Mouse (Mus musculus): ENCODE data around the gene Pacsin1. TPM values are rescaled to one million over a fixed set of nuclear protein-coding genes. Genes with fewer than 3 reads are reported as not detected.

The Pacsin1 gene
- polyA plus RNA-seq, 1 experiment from 2014 or later: 0.39 TPM

GRCm38 (mm10) chr17:27740961-27741360 lies 85.7 kb downstream of the Pacsin1 start:
- no peak for TF ChIP-seq CTCF (IDR thresholded peaks at IDR 0.05; ENCODE audit: low read depth)
- DNase-seq: no peak
- Histone ChIP-seq H3K27ac (ENCODE audit: low read depth) (no peak overlapping the region), H3K36me3 (ENCODE audit: insufficient read depth) (no peaks in the 10 kb centered on the region), H3K4me2 (no peak overlapping the region), H3K4me3 (ENCODE audit: low read depth, low read length) (no peak overlapping the region), H3K9ac (no peak overlapping the region), H3K9me3 (ENCODE audit: low read depth, low read length) (no peaks in the 10 kb centered on the region), H3K4me1 (ENCODE audit: insufficient read depth) (no peaks in the 10 kb centered on the region), H3K27me3 (ENCODE audit: insufficient read depth, low read length) (no peaks in the 10 kb centered on the region)
- ATAC-seq (ENCODE audit: insufficient read depth): no peak
- WGBS: 85% methylated on average over 6 of the region's 6 CpGs

DNA sequence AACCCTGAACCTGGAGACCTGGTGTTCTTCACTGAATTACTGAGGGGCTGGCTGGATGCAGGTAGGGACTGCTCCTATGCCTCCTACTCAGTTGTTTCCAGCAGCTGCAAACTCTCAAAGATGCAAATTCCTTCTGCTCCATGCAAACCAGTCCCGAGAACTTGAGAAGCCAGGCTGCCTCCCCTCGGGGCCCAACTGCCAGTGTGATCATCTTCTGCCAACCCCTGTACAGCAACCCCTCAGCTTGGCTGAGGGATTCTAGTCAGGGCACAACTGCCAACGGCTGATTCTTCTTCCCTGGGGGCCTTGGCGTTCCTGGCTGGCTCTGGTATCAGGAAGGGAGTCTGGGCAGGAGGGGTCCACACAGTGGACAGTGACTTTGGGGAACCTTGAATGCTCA lies 91.1 kb downstream of the Pacsin1 start:
- TF ChIP-seq CTCF (IDR thresholded peaks at IDR 0.05; ENCODE audit: low read depth): no peak
- Histone ChIP-seq H3K36me3 (ENCODE audit: insufficient read depth) (peaks cover 6% of the 10 kb centered on the region; the same call in 1 of the 2 replicates), H3K4me3 (ENCODE audit: low read depth, low read length) (no peak overlapping the region), H3K27me3 (ENCODE audit: insufficient read depth, low read length) (no peaks in the 10 kb centered on the region), H3K4me2 (no peak overlapping the region), H3K9ac (no peak overlapping the region), H3K27ac (ENCODE audit: low read depth) (no peak overlapping the region), H3K9me3 (ENCODE audit: low read depth, low read length) (no peaks in the 10 kb centered on the region), H3K4me1 (ENCODE audit: insufficient read depth) (no peaks in the 10 kb centered on the region)
- DNase-seq (no peak), ATAC-seq (ENCODE audit: insufficient read depth) (no peak; the same call in 1 of the 2 replicates)
- 48% methylated on average over 4 of the region's 4 CpGs for WGBS

DNA sequence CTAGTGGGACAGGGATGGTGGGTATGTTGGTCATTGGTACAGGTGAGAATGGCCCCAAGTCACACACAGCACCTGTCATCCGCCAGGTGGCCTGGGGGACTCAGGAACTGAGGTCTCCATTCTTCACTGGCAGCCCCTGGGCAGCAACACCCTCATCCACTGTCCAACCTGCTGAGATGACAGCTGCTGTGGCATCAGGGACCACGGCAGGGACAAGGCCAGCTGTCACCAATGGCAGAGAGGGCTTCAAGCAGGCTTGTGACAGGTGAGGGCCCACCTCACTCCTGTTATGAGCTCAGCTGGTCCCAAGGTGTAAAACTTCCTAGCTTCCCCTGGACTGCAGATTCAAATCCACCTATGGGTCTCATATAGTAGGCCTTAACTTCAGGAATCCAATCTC lies 92.8 kb downstream of the Pacsin1 start:
- Histone ChIP-seq H3K9me3 (ENCODE audit: low read depth, low read length) (no peaks in the 10 kb centered on the region), H3K4me2 (no peak overlapping the region), H3K9ac (no peak overlapping the region), H3K4me1 (ENCODE audit: insufficient read depth) (no peaks in the 10 kb centered on the region), H3K4me3 (ENCODE audit: low read depth, low read length) (no peak overlapping the region), H3K27ac (ENCODE audit: low read depth) (no peak overlapping the region), H3K27me3 (ENCODE audit: insufficient read depth, low read length) (no peaks in the 10 kb centered on the region), H3K36me3 (ENCODE audit: insufficient read depth) (peaks cover 14% of the 10 kb centered on the region; the same call in 1 of the 2 replicates)
- WGBS: 83% methylated on average over 2 of the region's 2 CpGs
- DNase-seq (no peak), ATAC-seq (ENCODE audit: insufficient read depth) (no peak)
- TF ChIP-seq CTCF (IDR thresholded peaks at IDR 0.05; ENCODE audit: low read depth): no peak

- Histone ChIP-seq H3K27me3 (ENCODE audit: insufficient read depth, low read length) (no peaks in the 10 kb centered on the region), H3K4me3 (ENCODE audit: low read depth, low read length) (no peak overlapping the region), H3K9ac (no peak overlapping the region), H3K4me1 (ENCODE audit: insufficient read depth) (no peaks in the 10 kb centered on the region), H3K4me2 (no peak overlapping the region), H3K9me3 (ENCODE audit: low read depth, low read length) (no peaks in the 10 kb centered on the region), H3K36me3 (ENCODE audit: insufficient read depth) (peaks cover 14% of the 10 kb centered on the region; the same call in 1 of the 2 replicates), H3K27ac (ENCODE audit: low read depth) (no peak overlapping the region)
- no peak for ATAC-seq (ENCODE audit: insufficient read depth)
- TF ChIP-seq CTCF (IDR thresholded peaks at IDR 0.05; ENCODE audit: low read depth): no peak
- WGBS: 91% methylated on average over 6 of the region's 6 CpGs
- no peak for DNase-seq
Measured at GRCm38 (mm10) chr17:27750451-27750942, 95.2 kb downstream of the Pacsin1 start.

- Histone ChIP-seq H3K4me3 (ENCODE audit: low read depth, low read length) (no peak overlapping the region), H3K9me3 (ENCODE audit: low read depth, low read length) (no peaks in the 10 kb centered on the region), H3K4me1 (ENCODE audit: insufficient read depth) (no peaks in the 10 kb centered on the region), H3K9ac (no peak overlapping the region), H3K27me3 (ENCODE audit: insufficient read depth, low read length) (no peaks in the 10 kb centered on the region), H3K4me2 (no peak overlapping the region), H3K36me3 (ENCODE audit: insufficient read depth) (peaks cover 19% of the 10 kb centered on the region; the same call in 1 of the 2 replicates), H3K27ac (ENCODE audit: low read depth) (no peak overlapping the region)
- ATAC-seq (ENCODE audit: insufficient read depth): no peak
- DNase-seq: no peak
- no peak for TF ChIP-seq CTCF (IDR thresholded peaks at IDR 0.05; ENCODE audit: low read depth)
- WGBS: 79% methylated on average over 8 of the region's 8 CpGs
Measured at GRCm38 (mm10) chr17:27751314-27752202, 96.2 kb downstream of the Pacsin1 start.

DNA sequence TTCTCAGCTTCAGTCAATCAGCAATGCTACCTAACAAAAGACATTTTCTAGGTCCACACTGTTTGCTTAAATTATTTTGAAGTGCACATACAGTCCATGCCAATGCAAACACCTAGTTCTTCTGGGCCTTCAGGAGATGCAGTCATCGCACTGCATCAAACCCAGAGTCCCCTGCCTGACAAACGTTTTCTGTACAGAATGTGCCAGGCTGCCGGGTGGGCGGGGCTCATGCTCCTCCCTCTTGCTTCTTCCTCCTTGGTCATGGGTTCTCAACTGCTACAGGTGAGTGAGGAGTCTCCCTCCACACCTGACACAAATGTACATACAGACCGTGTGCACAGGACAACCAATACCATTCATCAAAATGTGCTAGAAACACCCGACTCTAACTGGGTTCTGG lies 104.9 kb downstream of the Pacsin1 start:
- DNase-seq (no peak), ATAC-seq (ENCODE audit: insufficient read depth) (no peak)
- Histone ChIP-seq H3K36me3 (ENCODE audit: insufficient read depth) (peaks cover 23% of the 10 kb centered on the region; the same call in 1 of the 2 replicates), H3K9me3 (ENCODE audit: low read depth, low read length) (no peaks in the 10 kb centered on the region; the same call in none of the 2 replicates), H3K4me2 (no peak overlapping the region), H3K27ac (ENCODE audit: low read depth) (no peak overlapping the region), H3K4me1 (ENCODE audit: insufficient read depth) (no peaks in the 10 kb centered on the region), H3K9ac (no peak overlapping the region), H3K27me3 (ENCODE audit: insufficient read depth, low read length) (no peaks in the 10 kb centered on the region), H3K4me3 (ENCODE audit: low read depth, low read length) (no peak overlapping the region)
- 69% methylated on average over 6 of the region's 6 CpGs for WGBS
- no peak for TF ChIP-seq CTCF (IDR thresholded peaks at IDR 0.05; ENCODE audit: low read depth)

Other genes with a start within 250 kb of the Pacsin1 start
- gene Grm4, start 134.1 kb upstream of the Pacsin1 start, polyA plus RNA-seq (2014; fragmentation: Nextera tagmentation; extraction: Ambion mirVana): 0.05 and 0.11 TPM in 2 replicates
- gene Hmga1, start 99.0 kb upstream of the Pacsin1 start, polyA plus RNA-seq (2014; fragmentation: Nextera tagmentation; extraction: Ambion mirVana): 295 and 329 TPM in 2 replicates
- 17.6 and 21.8 TPM in 2 replicates for gene AI413582, start 89.8 kb upstream of the Pacsin1 start, polyA plus RNA-seq (2014; fragmentation: Nextera tagmentation; extraction: Ambion mirVana)
- gene Nudt3, start 32.0 kb upstream of the Pacsin1 start, polyA plus RNA-seq (2014; fragmentation: Nextera tagmentation; extraction: Ambion mirVana): 30.5 and 34.4 TPM in 2 replicates
- not detected in 2 replicates for gene RPS10-NUDT3, start 20.3 kb upstream of the Pacsin1 start, polyA plus RNA-seq (2014; fragmentation: Nextera tagmentation; extraction: Ambion mirVana)
- gene Rps10, start 18.8 kb upstream of the Pacsin1 start, polyA plus RNA-seq (2014; fragmentation: Nextera tagmentation; extraction: Ambion mirVana): 1,167 and 1,191 TPM in 2 replicates
- gene Spdef, start 73.4 kb downstream of the Pacsin1 start, polyA plus RNA-seq (2014; fragmentation: Nextera tagmentation; extraction: Ambion mirVana): 0.88 and 1.1 TPM in 2 replicates
- 19.5 and 20.3 TPM in 2 replicates for gene D17Wsu92e, start 165.1 kb downstream of the Pacsin1 start, polyA plus RNA-seq (2014; fragmentation: Nextera tagmentation; extraction: Ambion mirVana)
- 361 and 368 TPM in 2 replicates for gene Snrpc, start 182.6 kb downstream of the Pacsin1 start, polyA plus RNA-seq (2014; fragmentation: Nextera tagmentation; extraction: Ambion mirVana)
- gene Uhrf1bp1, start 200.9 kb downstream of the Pacsin1 start, polyA plus RNA-seq (2014; fragmentation: Nextera tagmentation; extraction: Ambion mirVana): 7.1 and 8.0 TPM in 2 replicates